Mouse (Mus musculus) lung, postnatal 0 days (tissue): Measurements from ENCODE around the gene Pea15a. TPM values are rescaled to one million over a fixed set of nuclear protein-coding genes. Genes with fewer than 3 reads are reported as not detected.

Experiments used
- ATAC-seq: fragments of 200-750 bp; cut with Nextera tagmentation; 2 replicates; pipeline ENCODE4 v1.8.0; 2017; ENCODE audit warnings: moderate library complexity
- DNase-seq: peaks from one replicate; pipeline ENCODE4 v3.0.0-alpha.2; 2016; ENCODE audit warnings: low spot score
- H3K27ac ChIP-seq: fragments of 300-500 bp; sonication (generic); 2 replicates; pipeline ENCODE4 v1.5.1; 2014; ENCODE audit warnings: antibody characterized with exemption, mild to moderate bottlenecking, low read length, mixed read lengths
- H3K27me3 ChIP-seq: fragments of 300-500 bp; sonication (generic); replicated peaks from 2 replicates; pipeline ENCODE4 v1.6.1; 2014; ENCODE audit warnings: low read length, mixed read lengths; ENCODE audit not compliant: insufficient read depth
- H3K36me3 ChIP-seq: fragments of 300-500 bp; sonication (generic); 2 replicates; pipeline ENCODE4 v1.6.1; 2014; ENCODE audit warnings: low read length, mixed read lengths; ENCODE audit not compliant: insufficient read depth
- H3K4me1 ChIP-seq: fragments of 300-500 bp; sonication (generic); 2 replicates; pipeline ENCODE4 v1.6.1; 2014; ENCODE audit warnings: antibody characterized with exemption, low read depth, low read length, mixed read lengths; ENCODE audit not compliant: insufficient read depth
- H3K4me2 ChIP-seq: fragments of 300-500 bp; sonication (generic); replicated peaks from 2 replicates; pipeline ENCODE4 v1.6.1; 2014; ENCODE audit warnings: low read depth, mild to moderate bottlenecking, low read length, moderate library complexity, mixed read lengths
- H3K4me3 ChIP-seq: fragments of 300-500 bp; sonication (generic); 2 replicates; pipeline ENCODE4 v1.5.1; 2014; ENCODE audit warnings: low read depth, low read length
- H3K9ac ChIP-seq: fragments of 300-500 bp; sonication (generic); replicated peaks from 2 replicates; pipeline ENCODE4 v1.6.1; 2014; ENCODE audit warnings: low read depth, mild to moderate bottlenecking
- H3K9me3 ChIP-seq: fragments of 300-500 bp; sonication (generic); 2 replicates; pipeline ENCODE4 v1.6.1; 2016; ENCODE audit warnings: low read length, mixed read lengths
- CTCF ChIP-seq: IDR thresholded peaks from 2 replicates; pipeline ENCODE4 v1.5.1; 2016; ENCODE audit warnings: antibody characterized with exemption, mild to moderate bottlenecking
- EP300 ChIP-seq: IDR thresholded peaks from 2 replicates; pipeline ENCODE4 v1.6.1; 2016; ENCODE audit warnings: antibody characterized with exemption, mild to moderate bottlenecking, control low read depth
- WGBS: fragments of 180-500 bp; shearing (Covaris S2); extraction: QIAGEN DNeasy Blood & Tissue Kit; methylation state at CpG from one replicate; pipeline ENCODE4 v1.1.7; 2014; 5-methylcytosine and 5-hydroxymethylcytosine counted together
- polyA plus RNA-seq: library from polyadenylated mRNA; unstranded; fragments of >200 nt; fragmentation: Nextera tagmentation; extraction: Ambion mirVana; gene quantifications from 2 replicates; pipeline ENCODE4 v1.2.1, GENCODE M21; 2015

Pea15a gene
- polyA plus RNA-seq, 1 experiment from 2014 or later: 114 TPM

DNA sequence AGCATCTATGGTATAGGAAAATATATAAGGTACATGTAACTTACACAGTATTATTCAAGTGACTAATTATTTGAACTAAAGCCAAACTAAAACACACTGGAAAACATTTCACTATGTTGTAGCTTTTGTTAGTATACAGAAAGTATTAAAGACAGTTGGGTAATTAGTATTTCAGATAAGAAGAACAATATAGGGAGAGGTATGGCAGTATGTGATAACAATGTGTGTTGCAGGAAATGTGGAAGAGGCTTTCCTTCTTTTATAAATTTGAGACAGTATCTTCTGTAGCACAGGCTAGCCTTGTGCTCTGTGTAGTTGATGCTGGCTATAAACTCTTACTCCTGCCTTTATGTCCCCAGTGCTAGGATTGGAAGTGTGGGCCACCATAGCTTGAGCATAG is 22.7 kb downstream of the Pea15a start:
- Histone ChIP-seq H3K27ac (no peak overlapping the region), H3K9ac (no peak overlapping the region), H3K4me2 (no peak overlapping the region), H3K4me3 (no peak overlapping the region), H3K36me3 (peaks cover 32% of the 10 kb centered on the region; the same call in 1 of the 2 replicates), H3K4me1 (no peaks in the 10 kb centered on the region), H3K27me3 (no peaks in the 10 kb centered on the region), H3K9me3 (no peaks in the 10 kb centered on the region)
- ATAC-seq: no peak
- DNase-seq: no peak
- no peak for TF ChIP-seq EP300
- TF ChIP-seq CTCF: no peak

GRCm38 (mm10) chr1:172183056-172183455 is 23.5 kb downstream of the Pea15a start:
- Histone ChIP-seq H3K4me1 (no peaks in the 10 kb centered on the region), H3K4me2 (no peak overlapping the region), H3K9me3 (no peaks in the 10 kb centered on the region), H3K36me3 (peaks cover 26% of the 10 kb centered on the region; the same call in 1 of the 2 replicates), H3K27me3 (no peaks in the 10 kb centered on the region), H3K9ac (no peak overlapping the region), H3K4me3 (no peak overlapping the region), H3K27ac (no peak overlapping the region)
- ATAC-seq: no peak
- no peak for DNase-seq
- WGBS: 94% methylated on average over 6 of the region's 6 CpGs
- no peak for TF ChIP-seq CTCF
- no peak for TF ChIP-seq EP300

DNA sequence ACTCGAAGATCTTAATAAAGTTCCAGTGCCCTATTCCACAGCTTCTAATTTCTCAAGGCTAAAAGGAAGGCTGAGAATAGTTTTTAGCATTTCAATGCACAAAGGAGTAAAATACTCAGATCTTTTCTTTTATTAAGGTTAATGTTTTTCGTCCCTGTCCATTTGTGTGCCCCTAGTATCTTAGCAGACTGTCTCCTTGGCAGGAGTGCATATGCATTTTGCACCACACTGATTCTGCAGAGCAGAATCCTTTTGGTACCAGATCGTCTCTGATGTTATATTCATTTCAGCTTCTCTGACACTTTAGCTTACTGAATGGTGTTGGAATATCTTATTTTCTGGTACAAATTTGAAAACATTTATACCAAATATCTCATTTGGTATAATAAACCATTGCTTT is 24.8 kb downstream of the Pea15a start:
- ATAC-seq (no peak), DNase-seq (no peak)
- Histone ChIP-seq H3K27me3 (no peaks in the 10 kb centered on the region), H3K9me3 (no peaks in the 10 kb centered on the region), H3K9ac (no peak overlapping the region), H3K4me3 (no peak overlapping the region), H3K4me1 (no peaks in the 10 kb centered on the region), H3K27ac (no peak overlapping the region), H3K4me2 (no peak overlapping the region), H3K36me3 (peaks cover 14% of the 10 kb centered on the region; the same call in 1 of the 2 replicates)
- 93% methylated on average over 3 of the region's 3 CpGs for whole genome bisulfite sequencing
- no peak for TF ChIP-seq EP300
- TF ChIP-seq CTCF: no peak

DNA sequence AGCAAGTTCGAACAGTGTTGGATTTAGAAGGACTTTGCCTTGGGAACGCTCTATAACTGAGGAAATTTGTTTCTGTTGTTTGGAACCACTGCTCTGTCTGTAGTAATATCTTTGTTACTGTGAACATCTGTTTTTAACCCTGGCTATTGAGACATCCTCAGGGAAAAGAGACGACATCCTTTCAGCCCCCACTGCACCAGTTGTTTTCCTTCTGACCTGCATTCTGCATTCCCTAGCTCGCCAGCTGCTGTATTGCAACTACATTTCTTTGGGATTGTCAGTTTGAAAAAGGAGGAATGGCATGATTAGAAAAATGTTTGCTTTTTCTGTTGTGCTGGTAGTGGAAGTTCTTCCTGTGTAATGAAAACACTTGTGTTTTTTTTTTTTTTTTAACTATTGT is 25.7 kb downstream of the Pea15a start:
- WGBS: 39% methylated on average over 4 of the region's 4 CpGs
- no peak overlapping the region for H3K9ac ChIP-seq
- TF ChIP-seq EP300: no peak
- TF ChIP-seq CTCF: no peak
- no peaks in the 10 kb centered on the region for H3K9me3 ChIP-seq
- H3K27ac ChIP-seq: no peak overlapping the region
- H3K4me1 ChIP-seq: no peaks in the 10 kb centered on the region
- DNase-seq (peak; percentile 81), ATAC-seq (peak; percentile 74)
- H3K4me3 ChIP-seq: no peak overlapping the region
- H3K4me2 ChIP-seq: no peak overlapping the region
- H3K27me3 ChIP-seq: no peaks in the 10 kb centered on the region
- peaks cover 14% of the 10 kb centered on the region; the same call in 1 of the 2 replicates for H3K36me3 ChIP-seq

GRCm38 (mm10) chr1:172179102-172179501 is 27.5 kb downstream of the Pea15a start:
- no peaks in the 10 kb centered on the region for H3K9me3 ChIP-seq
- no peak overlapping the region for H3K4me2 ChIP-seq
- WGBS: 57% methylated on average over 7 of the region's 7 CpGs
- no peak for DNase-seq
- H3K4me3 ChIP-seq: no peak overlapping the region
- TF ChIP-seq EP300: no peak
- no peak for TF ChIP-seq CTCF
- no peaks in the 10 kb centered on the region for H3K4me1 ChIP-seq
- H3K36me3 ChIP-seq: peaks cover 19% of the 10 kb centered on the region
- ATAC-seq: 0 out of 2 replicates have a peak, but pooled peaks have one; percentile 23
- H3K27ac ChIP-seq: no peak overlapping the region
- H3K27me3 ChIP-seq: no peaks in the 10 kb centered on the region
- H3K9ac ChIP-seq: no peak overlapping the region

DNA sequence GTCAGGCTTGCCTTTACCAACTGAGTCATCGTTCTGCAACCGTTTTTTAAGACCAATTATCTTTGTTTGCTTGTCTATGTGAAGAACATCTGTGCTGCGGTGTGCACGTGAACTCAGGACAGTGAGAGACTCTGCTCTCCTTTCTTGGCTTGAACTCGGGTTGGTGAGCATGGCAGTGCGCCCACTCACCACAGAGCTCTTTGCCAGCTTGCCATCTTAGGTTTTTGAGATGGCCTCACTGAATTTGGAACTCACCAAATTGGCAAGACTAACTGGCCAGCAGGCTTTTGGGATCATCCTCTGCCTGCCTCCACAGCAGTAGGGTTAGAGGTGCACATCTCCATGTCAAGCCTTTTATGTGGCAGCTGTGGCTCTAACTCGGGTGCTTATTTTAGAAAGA is 28.8 kb downstream of the Pea15a start:
- Histone ChIP-seq H3K36me3 (peaks cover 28% of the 10 kb centered on the region), H3K27ac (no peak overlapping the region), H3K9me3 (no peaks in the 10 kb centered on the region), H3K4me3 (no peak overlapping the region), H3K4me1 (no peaks in the 10 kb centered on the region), H3K27me3 (no peaks in the 10 kb centered on the region), H3K9ac (no peak overlapping the region), H3K4me2 (no peak overlapping the region)
- WGBS: 80% methylated on average over 7 of the region's 7 CpGs
- DNase-seq: no peak
- TF ChIP-seq CTCF: no peak
- TF ChIP-seq EP300: no peak
- ATAC-seq: no peak

DNA sequence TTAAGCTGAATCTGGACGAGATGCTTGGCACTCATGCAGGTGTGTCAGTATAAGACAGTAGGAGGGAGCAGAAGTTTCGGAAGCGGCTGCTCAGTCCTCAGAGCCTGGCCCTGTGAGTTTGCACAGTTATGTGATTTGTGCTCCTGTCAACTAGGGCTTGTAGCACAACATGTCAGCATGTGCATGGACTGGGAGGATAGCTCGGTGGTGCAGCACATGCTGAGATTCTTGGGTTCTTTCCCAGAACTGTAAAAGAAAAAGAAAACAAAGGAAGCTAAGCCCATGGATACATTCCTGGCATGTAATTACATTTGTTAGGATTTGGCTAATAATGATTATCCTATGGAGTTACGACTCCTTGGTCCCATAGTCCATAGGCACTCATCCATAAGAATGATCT is 33.4 kb downstream of the Pea15a start:
- no peaks in the 10 kb centered on the region for H3K9me3 ChIP-seq
- H3K4me2 ChIP-seq: no peak overlapping the region
- peaks cover 44% of the 10 kb centered on the region for H3K36me3 ChIP-seq
- H3K9ac ChIP-seq: no peak overlapping the region
- 71% methylated on average over 5 of the region's 5 CpGs for WGBS
- no peak for TF ChIP-seq EP300
- TF ChIP-seq CTCF: no peak
- DNase-seq: no peak
- H3K4me3 ChIP-seq: no peak overlapping the region
- H3K4me1 ChIP-seq: no peaks in the 10 kb centered on the region
- H3K27me3 ChIP-seq: no peaks in the 10 kb centered on the region
- no peak for ATAC-seq
- no peak overlapping the region for H3K27ac ChIP-seq
